Mouse (Mus musculus) urinary bladder, postnatal 4 days (tissue): ENCODE measurements around the gene Map1s.

ENCODE experiments used
- DNase-seq, 2 experiments: peaks; one replicate each; pipeline ENCODE4 v3.0.0; 2021 to 2022; ENCODE audit warnings: low spot score in 2 of 2

Map1s gene

DNA sequence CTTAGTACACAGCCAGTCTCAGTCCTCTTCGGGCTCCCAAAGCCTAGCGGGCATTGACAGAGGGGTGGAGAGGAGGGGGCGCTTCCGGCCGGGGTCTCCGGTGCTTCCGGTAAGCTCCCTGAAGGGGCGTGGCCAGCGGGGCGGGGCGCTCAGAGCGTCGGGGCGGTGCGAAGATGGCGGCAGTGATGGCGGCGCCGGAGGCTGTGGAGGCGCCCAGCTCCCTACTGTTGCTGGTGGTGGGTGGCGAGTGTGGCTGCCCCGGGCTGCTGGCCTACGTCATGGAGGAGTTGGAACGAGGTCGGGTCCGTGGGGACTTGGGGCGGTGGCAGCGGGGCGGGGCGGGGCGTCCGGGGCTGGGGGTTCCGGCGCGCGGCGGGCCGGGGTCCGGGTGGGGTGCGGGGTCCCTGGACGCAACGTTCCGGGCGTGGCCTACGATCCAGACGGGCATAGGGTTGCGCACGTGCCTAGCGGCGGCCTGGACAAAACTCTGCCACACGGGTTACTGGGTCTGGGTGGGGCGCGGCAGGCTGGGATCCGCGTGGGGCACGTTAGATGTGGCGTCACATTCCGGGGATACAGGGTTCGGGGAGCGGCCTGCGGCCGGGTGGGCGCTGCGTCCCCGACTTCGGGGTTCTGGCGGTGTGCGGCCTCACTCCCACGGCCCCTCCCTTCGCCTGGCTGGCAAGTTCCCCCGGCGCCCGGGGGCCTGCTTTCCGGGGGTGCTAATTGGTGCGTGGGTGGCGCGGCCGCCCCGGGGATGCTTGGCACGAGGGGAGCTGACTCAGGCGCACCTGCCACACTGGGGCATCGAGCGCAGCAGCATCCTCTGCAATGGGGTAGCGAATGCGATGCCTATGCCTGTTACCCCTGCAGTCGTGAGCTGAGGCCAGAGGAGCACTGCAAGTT, at the start of gene Map1s:
TSS of gene Map1s (plus strand) at position 102 of the 906 bp plus-strand sequence.
- DNase-seq: peak; percentile 72 to 79

DNA sequence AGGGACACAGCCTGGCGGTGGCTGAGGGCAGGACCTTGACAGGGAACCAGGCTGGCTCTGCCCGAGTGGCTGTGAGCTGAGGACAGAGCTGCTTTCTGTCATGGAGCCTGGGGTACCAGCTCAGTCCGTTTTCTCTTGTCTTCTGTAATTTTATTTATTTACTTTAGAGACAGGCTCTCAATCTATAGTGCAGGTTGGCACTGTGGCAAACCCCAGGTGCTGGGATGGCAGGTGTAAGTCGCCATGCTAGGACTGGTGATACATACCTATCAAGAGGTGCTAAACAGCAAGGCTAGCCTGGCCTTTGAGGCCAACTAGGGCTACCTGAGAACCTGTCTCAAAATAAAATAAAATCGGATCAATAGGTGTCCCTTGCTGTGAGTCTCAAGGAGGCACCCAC, 49.7 kb upstream of the Map1s start:
- DNase-seq: no peak

DNA sequence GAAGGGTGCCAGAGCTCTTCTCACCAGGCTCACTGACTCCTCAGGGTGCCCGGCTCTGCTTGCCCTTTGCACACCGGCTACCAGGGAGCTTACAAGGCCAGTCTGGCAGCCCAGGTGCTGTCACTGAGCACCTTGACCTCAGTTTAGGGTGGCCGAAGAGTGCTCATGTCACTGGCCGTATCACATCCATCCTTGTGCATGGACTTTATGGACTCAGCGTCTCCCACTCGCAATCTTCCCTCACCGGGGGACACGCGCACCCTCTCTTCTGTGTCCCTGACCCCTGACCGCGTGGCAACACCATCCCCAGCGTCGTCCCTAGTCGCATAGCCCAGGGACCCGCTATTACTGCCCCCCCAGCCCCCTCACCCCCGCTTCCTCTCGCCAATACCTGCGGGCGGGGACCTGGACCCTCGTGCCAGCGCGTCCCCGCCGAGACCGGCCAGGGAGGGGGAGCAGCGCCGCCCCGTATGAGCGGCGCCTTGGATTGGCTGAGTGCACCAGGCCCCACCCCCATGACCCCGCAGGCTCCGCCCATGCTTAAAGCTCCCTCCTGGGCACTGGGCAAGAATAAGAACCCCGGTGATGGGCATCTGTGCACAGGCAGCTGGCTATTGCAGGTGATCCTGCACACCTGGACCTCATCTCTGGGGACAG, 49.1 kb upstream of the Map1s start:
- no peak for DNase-seq

DNA sequence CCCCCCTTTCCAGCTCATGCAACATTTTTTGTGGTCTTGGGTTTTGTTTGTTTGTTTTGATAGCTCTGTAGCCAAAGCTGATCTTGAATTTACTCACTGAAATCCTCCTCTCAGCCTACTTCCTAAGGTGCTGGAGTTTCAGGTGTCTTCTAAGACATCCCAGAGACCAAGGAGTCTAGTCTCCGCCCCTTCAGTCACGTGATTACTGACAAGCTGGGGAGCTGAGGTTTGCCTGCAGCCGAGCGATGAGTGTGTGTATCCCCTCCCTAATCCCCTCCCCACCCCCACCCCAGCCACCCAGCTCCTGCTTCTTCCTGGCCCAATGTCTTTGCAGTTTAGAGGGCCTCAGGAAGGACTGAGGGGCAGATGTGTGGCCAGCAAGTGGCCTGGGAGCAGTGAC, 48.2 kb upstream of the Map1s start:
- DNase-seq: no peak

DNA sequence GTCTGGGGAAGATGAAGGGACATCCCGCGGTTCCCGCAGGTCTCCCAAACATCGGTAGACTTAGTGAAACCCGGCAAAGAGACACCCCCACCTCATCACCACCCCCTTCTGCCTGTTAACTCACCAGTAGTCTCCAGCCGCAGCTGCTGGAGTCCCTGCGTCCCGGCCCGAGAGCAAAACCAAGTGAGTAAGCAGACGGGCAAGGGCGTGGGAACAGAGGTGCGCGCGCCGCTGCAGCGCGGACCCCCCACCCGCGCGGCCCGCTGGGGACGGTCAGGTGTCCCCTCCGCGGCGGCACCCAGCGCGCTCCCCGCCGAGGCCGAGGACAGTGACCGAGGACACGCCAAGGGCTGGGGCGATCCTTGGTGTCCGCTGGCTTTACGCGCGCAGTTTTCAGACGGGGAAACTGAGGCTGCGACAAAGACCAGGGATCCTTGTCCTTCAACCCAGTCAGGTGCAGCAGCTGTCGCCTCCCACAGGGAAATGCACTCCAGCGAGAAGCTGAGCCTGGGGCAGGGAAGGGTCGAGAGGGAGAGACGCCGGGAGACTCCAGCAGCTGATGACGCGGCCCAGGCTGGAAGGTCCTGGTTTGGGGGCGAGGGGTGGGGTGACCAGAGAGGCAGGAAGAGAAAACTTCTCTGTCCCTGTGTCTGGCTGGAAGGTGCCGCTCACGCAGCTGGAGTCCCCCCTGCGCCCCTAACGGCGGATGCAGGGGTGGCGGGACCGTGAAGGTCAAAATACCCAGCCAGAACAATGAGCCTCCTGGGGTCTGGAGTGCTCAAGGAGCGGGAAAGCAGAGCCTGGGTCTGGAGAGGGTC, 42.7 kb upstream of the Map1s start, which contains the start of gene Kcnn1:
TSS of gene Kcnn1 (minus strand) at position 435 of the 818 bp plus-strand sequence.
- no peak for DNase-seq

DNA sequence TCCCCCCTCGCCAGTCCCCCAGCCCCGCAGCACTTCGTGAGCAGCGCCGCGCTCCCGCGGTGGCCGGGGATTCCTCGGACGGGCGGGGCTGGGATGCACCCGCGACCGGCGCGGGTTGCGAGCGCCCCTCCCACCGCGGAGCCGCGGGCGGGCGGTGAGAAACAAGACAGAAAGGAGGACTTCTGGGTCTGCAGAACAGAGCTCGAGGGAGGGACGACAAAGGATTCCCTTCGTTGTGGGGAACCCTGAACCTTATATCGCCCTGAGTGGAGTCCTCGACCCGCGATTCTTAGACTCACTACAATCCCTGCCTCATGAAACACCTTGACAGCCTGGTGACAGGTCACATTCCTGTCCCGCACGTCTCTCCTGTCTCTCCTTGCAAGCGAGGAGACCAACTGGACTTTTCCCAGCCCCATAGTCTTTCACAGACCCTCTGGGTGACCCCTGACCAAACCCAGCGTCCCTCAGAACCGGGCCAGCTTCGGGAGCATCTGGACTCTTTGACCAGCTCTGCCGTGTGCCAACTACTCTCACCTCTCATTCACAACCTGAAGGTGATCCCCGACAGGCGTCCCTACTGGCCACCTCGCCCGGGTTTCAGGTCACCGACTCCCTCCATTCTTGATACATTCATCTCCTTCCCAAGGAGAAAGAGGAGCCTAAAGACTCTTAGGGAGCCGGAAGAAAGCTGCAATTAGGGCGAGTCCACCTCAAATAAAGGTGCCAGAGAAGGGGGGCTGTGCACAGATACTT, 41.6 kb upstream of the Map1s start:
- DNase-seq: no peak

DNA sequence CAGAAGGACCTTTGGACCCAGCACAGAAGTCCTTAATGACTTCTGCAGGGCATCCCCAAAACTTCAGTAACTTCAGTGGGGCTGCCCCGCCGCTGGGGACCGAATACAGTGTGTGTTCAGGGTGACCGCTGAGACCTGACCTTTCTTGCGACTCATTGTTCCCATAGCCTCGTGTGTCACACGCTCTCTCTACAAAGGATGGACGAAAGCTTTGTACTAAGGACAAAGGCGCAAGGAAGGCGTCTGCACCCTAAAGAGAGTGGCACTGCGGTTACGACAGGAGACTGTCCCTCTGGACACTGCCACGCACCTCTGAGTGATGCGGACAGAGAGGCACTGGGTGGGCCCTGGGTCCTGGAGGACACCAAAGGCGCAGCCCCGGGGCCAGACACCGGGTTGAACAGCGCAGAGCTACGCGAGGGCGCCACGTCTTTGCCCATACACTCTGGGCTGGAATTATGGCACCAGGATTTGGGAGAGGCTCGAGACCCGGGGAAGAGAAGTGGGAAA, 41.0 kb upstream of the Map1s start:
- DNase-seq: no peak

DNA sequence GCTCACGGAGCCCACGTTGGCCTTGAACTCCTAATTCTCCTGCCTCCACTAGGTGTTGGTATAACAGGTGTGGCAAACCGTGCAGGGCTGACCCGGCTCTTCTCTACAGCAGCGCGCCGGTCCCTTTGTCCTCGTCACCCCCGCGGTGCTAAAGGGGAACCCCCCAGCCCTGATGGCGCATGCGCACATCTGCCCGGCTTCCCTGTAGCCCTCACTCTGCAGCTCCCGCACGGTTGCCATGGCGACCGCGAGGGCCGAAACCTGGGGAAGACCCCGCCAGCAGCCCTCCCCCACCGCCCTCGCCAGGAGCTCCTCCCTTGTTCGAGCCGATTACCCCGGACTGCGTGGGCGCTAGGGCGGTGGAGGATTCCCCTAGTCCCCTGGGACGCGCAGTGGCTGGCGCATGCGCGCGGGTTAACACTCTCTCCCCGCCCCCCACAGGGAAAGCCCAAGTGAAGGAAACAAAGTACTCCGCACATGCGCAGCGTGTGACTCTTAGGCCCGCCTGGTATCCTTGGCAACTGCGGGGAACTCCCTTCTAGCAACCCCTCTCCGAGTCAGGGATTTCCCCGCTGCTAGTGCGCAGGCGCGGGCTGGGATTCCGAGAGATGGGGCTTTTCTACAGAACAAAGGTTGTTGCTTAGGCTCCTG, 40.3 kb upstream of the Map1s start:
- peak; percentile 98 to 99 for DNase-seq

DNA sequence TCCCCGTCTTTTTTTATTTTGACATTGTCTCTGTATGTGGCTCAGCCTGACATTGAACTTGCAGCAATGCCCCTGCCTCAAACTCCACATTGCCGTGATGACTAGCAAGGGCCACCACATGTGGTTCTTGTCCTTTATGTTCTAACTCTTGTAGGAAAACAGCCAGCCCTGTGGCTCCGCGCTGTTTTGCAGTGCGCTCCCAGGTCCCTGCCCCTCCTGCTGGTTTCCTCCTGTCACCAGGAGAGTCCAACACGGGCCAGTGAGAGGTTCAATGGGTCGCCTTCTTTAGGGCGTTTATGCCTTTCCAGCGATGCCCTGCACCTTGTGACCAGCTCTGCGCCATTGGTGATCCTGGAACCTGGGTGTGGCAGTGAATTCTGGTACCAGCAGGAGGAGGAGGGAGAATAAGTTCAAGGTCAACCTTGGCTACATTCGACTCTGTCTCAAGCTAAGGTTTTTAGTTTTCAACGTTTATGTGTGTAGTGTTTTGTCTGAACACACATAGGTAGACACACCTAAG, 39.7 kb upstream of the Map1s start:
- no peak for DNase-seq

DNA sequence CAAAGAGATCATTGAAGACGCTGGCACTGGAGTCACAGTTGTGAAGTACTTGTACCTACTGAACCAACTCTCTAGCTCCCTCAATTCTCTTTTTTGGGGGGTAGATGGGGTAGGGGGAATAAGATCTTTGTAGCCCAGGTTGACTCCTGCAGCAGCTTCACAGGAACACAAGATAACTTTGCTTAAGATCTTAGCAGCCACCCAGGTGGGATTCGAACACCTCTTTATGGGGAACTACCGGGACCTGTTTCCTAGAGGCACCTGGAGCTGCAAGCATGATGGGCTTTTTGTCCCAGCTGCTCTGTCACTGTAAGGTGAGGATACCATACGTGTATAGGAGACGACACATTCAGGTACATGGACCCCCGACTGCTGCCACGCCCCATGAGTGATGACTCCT, 39.2 kb upstream of the Map1s start:
- no peak for DNase-seq

DNA sequence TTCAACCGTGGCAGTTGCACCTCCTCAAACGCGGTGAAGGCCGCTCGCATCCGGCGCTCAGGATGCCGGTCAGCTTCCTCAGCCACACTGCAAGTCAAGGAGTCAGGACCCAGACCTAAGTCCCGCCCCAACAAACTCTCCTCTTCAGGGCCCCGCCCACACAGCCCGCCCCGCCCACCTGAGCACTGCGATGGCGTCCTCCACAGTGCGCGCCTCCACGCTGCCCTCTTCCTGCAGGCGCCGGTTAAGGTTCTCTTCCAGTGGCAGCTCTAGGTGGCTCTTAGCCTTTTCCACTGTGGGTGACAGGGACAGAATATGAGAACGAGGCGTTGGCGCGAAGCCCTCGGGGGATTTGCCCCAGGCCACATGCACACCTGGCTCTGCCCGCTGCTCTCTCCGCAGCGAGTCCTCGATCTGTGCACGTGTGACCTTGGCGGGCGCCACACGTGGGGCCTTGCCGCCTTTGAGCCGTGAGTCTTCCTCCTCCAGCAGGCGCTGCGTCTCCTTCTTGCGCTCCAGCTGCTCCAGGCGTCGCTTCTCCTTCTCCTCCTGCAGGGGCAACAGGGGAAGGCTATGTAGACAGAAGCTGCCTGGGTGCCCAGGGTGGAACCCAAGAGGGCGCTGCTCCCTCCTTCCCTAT, 37.1 kb upstream of the Map1s start:
- no peak for DNase-seq

DNA sequence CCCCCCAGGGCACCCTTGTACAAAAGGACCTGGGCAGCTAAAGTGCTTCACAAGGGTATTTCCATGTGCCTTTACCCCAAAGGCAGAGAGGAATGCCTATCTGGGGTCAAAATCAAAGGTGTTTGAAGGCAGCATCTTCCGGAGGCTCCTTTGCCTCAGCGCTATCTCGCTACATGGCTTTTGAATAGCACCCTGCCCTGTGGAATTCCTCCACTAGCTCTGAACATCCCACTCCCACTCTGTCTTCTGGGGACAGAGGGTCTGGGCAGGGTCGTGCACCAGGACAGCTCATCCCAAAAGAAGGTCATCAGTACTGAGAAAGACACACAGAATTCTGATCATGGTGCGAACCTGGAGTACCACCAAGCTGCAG, 36.5 kb upstream of the Map1s start:
- DNase-seq: no peak

DNA sequence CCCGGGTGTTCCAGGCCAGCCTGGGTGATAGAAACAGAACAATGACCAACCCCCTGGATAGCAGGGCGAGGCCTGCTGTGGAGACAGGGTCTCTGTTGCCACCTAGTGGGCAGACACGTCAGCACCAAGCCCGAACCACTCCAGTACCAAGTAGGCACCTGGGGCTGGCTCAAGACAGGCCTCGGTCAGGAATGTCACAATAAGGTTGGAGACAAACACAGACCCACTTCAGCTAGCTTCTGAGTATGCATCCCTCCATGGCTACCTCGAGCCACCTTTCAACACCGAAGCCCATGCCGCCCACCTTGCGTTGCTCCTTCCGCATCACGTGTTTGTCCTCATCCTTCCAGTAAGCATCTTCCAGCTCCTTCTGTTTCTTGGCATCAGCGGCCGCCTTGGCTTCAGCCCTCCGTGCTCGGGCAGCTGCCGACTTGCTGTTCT, 36.1 kb upstream of the Map1s start:
- peak; percentile 61 to 77 for DNase-seq

DNA sequence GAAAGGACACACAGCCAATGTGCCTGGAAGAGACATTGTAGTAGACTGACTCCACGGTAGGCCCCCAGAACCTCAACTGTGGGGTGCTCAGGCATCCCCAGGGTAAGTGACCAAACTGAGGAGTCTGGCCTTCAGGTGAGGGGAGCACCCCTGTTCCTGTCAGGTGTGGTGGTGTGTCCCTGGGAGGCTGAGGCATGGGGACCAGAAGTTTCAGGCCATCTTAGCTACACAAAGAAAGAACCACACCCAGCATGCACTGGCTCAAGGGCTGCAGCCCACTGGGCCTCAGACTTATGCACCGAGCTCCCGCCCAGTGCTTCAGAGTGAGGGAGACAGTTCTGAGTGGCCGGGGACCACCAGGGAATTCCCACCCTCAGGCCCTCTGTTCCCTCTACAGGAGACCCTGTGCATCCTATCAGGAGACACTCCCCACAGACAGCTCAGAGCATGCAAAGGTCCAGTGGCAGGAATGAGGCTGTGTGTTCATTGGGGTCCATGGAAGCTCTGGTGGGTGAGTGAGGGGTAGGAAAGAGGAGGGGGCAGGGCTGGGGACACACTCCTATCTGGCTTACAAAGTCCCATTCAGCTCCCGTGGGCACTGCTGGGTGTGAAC, 34.4 kb upstream of the Map1s start:
- DNase-seq: no peak

DNA sequence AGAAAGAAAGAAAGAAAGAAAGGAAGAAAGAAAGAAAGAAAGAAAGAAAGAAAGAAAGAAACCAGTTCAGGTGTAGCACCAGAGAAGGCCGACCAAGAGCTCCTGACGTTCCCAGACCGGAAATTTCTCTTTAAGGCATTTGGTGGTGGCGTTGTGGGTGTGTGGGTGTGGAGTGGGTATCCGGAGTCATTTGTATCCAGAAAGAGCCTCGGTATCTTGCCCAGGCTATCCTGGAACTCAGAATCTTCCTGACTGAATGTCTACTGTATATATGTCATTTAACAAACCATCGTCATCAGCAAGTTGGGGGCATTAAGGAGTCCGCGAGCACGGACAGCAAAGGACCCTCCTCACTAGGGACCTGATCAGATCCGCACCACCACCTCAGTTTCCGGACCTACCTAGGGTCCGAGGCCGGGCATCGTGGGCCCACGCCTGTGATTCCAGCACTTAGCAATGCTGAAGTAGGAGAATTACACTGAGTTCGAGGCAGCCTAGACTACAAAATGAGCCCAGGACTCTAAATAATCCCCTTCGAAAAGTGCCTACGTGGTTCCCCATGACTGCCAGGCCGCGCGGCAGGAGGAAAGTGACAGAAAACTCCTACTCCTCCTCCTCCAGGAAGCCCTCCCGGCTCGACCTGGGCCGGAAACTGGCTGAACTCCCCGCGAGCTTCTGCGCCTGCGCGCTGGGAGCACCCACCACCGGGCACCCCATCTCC, 32.9 kb upstream of the Map1s start:
- no peak for DNase-seq

DNA sequence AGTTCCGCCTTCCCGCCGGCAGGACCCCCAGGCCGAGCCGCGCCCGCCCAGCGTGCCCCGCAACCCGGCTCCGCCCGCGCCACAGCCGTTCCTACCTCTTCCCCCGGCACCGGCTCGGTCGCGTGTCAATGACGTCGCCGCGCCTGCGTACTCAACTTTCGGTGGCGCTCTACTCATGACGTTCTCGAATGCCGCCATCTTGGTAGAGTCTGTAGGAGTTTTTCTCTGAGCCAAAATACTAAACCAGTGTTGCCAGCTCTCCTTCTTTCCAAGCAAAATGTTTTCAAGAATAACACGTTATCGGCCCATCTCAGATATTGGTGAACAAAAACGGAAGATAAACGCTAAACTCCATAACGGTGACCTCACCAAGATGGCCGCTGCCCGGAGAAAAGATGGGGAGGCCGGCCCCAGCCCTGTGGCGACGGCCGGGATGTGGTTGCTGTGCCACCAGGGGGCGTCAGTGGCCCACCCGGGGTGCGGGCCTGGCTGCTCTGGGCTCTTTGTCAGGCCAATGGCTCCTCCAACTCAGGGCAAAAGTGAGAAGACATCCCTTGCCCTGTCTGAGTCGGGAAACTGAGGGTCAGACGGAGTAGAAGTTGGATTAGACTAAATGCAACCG, 32.3 kb upstream of the Map1s start, which contains the start of gene Ccdc124:
TSS of gene Ccdc124 (minus strand) at position 572 of the 622 bp plus-strand sequence.
- peak; percentile 91 to 97 for DNase-seq

DNA sequence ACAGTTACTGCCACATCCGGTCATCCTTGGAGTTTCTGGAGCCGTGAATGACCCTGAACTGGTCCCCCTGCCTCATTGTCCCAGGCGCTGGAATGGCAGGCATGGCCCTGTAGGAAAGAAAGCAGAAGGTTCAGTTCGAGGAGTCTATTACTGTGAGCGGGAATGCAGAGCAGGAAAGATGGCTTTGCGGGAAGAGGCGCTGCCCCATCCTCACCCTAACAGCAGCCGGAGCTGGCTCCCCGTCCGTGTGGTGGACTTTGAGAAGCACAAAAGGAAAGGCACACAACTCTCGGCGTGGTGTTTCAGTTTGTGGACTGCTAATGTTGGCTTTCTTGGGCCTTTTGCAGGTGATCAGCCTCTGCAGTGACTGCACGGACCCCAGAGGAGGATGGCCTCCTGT, 31.3 kb upstream of the Map1s start:
- no peak for DNase-seq

DNA sequence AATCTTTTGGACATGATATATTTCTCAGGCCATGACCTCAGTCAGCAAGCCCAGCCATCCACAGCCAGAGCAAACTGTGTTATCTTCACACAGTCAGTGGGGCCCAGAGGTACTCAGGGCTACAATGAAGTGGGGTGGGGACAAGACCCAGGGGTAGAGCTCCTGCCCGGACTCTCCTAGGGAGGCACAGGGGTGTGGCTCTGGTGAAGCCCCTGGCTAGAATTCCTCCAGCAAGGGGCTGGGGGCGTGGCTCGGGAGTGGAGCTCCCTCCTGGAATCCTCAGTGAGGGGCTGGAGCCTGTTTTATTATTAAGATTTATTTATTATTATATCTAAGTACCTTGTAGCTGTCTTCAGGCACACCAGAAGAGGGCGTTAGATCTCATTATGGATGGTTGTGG, 29.4 kb upstream of the Map1s start:
- no peak for DNase-seq
